ENCODE assay signal across 19 mouse cellular contexts in the genomic region with DNA sequence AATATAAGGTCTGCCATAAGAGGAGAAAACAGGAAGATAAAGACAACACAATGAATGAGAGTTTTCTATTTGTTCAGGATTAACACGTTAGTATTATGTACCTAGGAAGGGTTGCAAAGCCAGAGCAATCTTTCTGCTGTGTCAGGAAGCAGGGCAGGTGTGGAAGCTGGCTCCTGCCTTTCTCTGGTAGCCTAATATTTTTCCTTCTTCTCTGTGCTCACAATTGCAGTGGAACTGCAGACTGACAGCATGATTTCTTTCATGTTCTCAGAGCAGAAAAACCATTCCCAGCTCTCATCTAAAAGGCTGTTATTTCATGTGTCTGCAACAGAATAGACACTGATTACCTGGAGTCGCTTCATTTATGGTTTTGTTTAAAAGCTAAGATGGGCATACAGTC. TPM values are rescaled to one million over a fixed set of nuclear protein-coding genes. Genes with fewer than 3 reads are reported as not detected.
"Had no signal": no experiment of that assay in that cellular context is flagged by ENCODE, and none has a peak within 500 bp of the region (broad histone marks: within the 10 kb centered on the region; RNA-seq: fewer than 3 reads in every experiment).

No protein-coding gene starts in this region.

- H3K4me3 ChIP-seq: limb, embryonic 15.5 days; liver, embryonic 13.5 days; lung, embryonic 15.5 days; megakaryocyte, embryonic 14.5 days; myocyte; stomach, embryonic 15.5 days had no signal

- H3K27me3 ChIP-seq: limb, embryonic 15.5 days; liver, embryonic 13.5 days; lung, embryonic 15.5 days; megakaryocyte, embryonic 14.5 days; stomach, embryonic 15.5 days had no signal

- ATAC-seq: intestine, postnatal 0 days; liver, postnatal 0 days had no signal

- H3K27ac ChIP-seq: limb, embryonic 15.5 days; liver, embryonic 13.5 days; lung, embryonic 15.5 days; macrophage; stomach, embryonic 15.5 days had no signal

- DNase-seq: kidney, adult 8-10 months; kidney, postnatal 25 days; liver, embryonic 13.5 days; liver, postnatal 0 days; lung, postnatal 14 days; right cerebral cortex, postnatal 14 days; thymus, adult 2 months; thymus, postnatal 25 days had no signal

- H3K4me2 ChIP-seq: limb, embryonic 15.5 days; liver, embryonic 13.5 days; lung, embryonic 15.5 days; stomach, embryonic 15.5 days had no signal

- H3K9me3 ChIP-seq: limb, embryonic 15.5 days; liver, embryonic 13.5 days; lung, embryonic 15.5 days; stomach, embryonic 15.5 days had no signal

- H3K36me3 ChIP-seq: limb, embryonic 15.5 days; liver, embryonic 13.5 days; lung, embryonic 15.5 days; stomach, embryonic 15.5 days had no signal

- H3K4me1 ChIP-seq: limb, embryonic 15.5 days; liver, embryonic 13.5 days; lung, embryonic 15.5 days; megakaryocyte, embryonic 14.5 days; stomach, embryonic 15.5 days had no signal

- H3K9ac ChIP-seq: limb, embryonic 15.5 days; liver, embryonic 13.5 days; liver, postnatal 0 days; lung, embryonic 15.5 days; stomach, embryonic 15.5 days had no signal

RNA-seq across cellular contexts. Expression of gene Myo3a, which starts 23.7 kb away (rescaled TPM):
- polyA plus RNA-seq: intestine, postnatal 0 days; kidney, embryonic 16.5 days; liver, embryonic 13.5 days; liver, postnatal 0 days; lung, embryonic 15.5 days; macrophage; myocyte; neural tube, embryonic 11.5 days; spleen, adult 2 months; thymus, adult 2 months; urinary bladder, adult 2 months had no signal
